Mouse (Mus musculus): Measurements from ENCODE around the gene Olfr820. TPM values are rescaled to one million over a fixed set of nuclear protein-coding genes. Genes with fewer than 3 reads are reported as not detected.

Olfr820 gene
- not detected for total RNA-seq (2023)

DNA sequence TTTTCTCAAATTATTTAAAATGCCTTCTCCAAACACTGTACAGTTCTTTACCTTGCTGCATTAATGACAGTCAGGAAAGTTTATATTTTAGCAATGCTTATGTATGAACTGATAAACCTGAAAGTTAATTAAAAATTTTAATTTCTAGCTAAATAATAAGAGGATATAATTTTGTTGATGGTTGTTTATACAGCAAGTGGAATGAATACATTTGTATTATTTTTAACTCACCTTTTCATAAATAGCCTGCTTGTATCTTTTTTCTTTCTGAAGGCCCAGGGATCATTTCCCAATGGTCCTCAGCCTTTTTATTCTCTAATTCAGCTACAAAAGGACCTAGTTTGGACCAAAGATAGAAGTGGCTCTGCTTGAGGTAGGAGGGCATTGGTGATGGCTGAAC, at the start of gene Olfr820:
Olfr820 (plus strand) TSS at position 301 of the 400 bp plus-strand sequence.

DNA sequence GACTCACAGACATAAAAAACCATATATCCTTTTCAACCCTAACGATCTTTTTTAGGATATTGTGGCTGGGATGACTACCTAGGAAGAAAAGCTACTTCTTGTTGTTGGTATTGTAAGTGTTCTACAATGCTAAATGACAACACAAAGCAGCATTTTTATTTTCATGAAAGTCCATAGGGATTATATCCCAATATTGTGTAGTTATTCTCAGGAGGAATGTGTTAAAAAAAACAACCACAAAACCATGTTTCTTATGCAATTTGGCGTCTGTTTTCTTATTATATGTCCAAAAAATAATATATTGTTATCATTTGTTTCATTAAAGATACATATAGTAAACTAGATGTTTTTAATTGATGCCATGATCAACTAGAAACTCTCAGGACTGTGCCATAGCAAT, 45.3 kb upstream of the Olfr820 start, which contains the start of gene Olfr819:
Olfr819 (minus strand) TSS at position 101 of the 400 bp plus-strand sequence.

DNA sequence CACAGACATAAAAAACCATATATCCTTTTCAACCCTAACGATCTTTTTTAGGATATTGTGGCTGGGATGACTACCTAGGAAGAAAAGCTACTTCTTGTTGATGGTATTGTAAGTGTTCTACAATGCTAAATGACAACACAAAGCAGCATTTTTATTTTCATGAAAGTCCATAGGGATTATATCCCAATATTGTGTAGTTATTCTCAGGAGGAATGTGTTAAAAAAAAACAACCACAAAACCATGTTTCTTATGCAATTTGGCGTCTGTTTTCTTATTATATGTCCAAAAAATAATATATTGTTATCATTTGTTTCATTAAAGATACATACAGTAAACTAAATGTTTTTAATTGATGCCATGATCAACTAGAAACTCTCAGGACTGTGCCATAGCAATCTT, 36.4 kb upstream of the Olfr820 start, which contains the start of gene Olfr247:
Olfr247 (minus strand) TSS at position 101 of the 400 bp plus-strand sequence.

DNA sequence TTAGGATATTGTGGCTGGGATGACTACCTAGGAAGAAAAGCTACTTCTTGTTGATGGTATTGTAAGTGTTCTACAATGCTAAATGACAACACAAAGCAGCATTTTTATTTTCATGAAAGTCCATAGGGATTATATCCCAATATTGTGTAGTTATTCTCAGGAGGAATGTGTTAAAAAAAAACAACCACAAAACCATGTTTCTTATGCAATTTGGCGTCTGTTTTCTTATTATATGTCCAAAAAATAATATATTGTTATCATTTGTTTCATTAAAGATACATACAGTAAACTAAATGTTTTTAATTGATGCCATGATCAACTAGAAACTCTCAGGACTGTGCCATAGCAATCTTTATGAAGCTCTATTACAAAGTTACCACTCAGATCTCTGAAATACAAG, 27.5 kb upstream of the Olfr820 start, which contains the start of gene Gm10310:
Gm10310 (minus strand) TSS at position 101 of the 400 bp plus-strand sequence.

DNA sequence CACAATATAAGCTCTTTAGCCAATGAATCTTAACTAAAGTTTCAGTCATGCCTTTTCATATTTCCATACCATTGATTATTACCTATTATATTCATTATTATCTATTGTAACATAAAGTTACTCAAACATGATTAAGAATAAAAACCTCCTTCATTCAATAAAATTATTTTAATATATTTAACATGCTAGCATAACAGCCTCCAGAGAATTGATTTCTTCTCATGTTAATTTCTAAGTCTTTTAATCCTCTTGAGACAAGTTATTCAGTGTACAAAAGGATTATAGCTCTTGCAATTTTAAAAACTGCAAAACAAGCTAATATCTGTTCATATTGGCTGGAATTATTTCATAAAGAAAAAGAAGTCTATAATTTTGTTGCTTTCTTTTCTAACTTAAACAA, 17.6 kb downstream of the Olfr820 start, which contains the start of gene Olfr821:
Olfr821 (plus strand) TSS at position 301 of the 400 bp plus-strand sequence.

Other genes with a start within 250 kb of the Olfr820 start
- not detected for gene Olfr808, start 247.1 kb upstream of the Olfr820 start, total RNA-seq (2023)
- not detected for gene Olfr809, start 238.0 kb upstream of the Olfr820 start, total RNA-seq (2023)
- gene Olfr810, start 217.7 kb upstream of the Olfr820 start, total RNA-seq (2023): not detected
- not detected for gene Olfr811, start 208.2 kb upstream of the Olfr820 start, total RNA-seq (2023)
- not detected for gene Olfr812, start 166.5 kb upstream of the Olfr820 start, total RNA-seq (2023)
- gene Olfr813, start 157.3 kb upstream of the Olfr820 start, total RNA-seq (2023): not detected
- gene Olfr814, start 132.8 kb upstream of the Olfr820 start, total RNA-seq (2023): not detected
- gene Olfr815, start 106.8 kb upstream of the Olfr820 start, total RNA-seq (2023): not detected
- not detected for gene Olfr816, start 97.0 kb upstream of the Olfr820 start, total RNA-seq (2023)
- gene Olfr818, start 63.5 kb upstream of the Olfr820 start, total RNA-seq (2023): not detected
- not detected for gene Olfr819, start 45.4 kb upstream of the Olfr820 start, total RNA-seq (2023)
- not detected for gene Olfr247, start 36.5 kb upstream of the Olfr820 start, total RNA-seq (2023)
- gene Gm10310, start 27.6 kb upstream of the Olfr820 start, total RNA-seq (2023): not detected
- not detected for gene Olfr821, start 17.7 kb downstream of the Olfr820 start, total RNA-seq (2023)
- not detected for gene Olfr822, start 58.6 kb downstream of the Olfr820 start, total RNA-seq (2023)
- not detected for gene Olfr823, start 102.8 kb downstream of the Olfr820 start, total RNA-seq (2023)
- gene Olfr824, start 117.4 kb downstream of the Olfr820 start, total RNA-seq (2023): not detected
- not detected for gene Olfr825, start 154.1 kb downstream of the Olfr820 start, total RNA-seq (2023)
- not detected for gene Olfr826, start 171.6 kb downstream of the Olfr820 start, total RNA-seq (2023)
- not detected for gene Olfr827, start 201.8 kb downstream of the Olfr820 start, total RNA-seq (2023)

All from neutrophil, adult 83 days (primary cell).